Mouse (Mus musculus) MEL (cell line): ENCODE measurements around the gene Pde7b. TPM values are rescaled to one million over a fixed set of nuclear protein-coding genes. Genes with fewer than 3 reads are reported as not detected.

Source experiments
- DNase-seq: peaks from one replicate; pipeline ENCODE4 v3.0.0; 2011; ENCODE audit warnings: low read depth, low spot score
- H3K27ac ChIP-seq: 2 replicates; pipeline ENCODE4 v1.5.1; 2012; ENCODE audit warnings: low read depth, mild to moderate bottlenecking, control low read depth, low read length, moderate library complexity; ENCODE audit not compliant: control insufficient read depth
- H3K27me3 ChIP-seq, 2 experiments: fragments of 150-350 bp in 1 of 2; sonication (generic) in 1 of 2; 2 replicates each; pipeline ENCODE4 v1.6.1; 2012; ENCODE audit warnings: low read length in 2 of 2, mild to moderate bottlenecking in 2 of 2, improper control_type of control experiment in 1 of 2, moderate library complexity in 1 of 2; ENCODE audit not compliant: insufficient read depth in 2 of 2, control insufficient read depth in 1 of 2
- H3K36me3 ChIP-seq, 2 experiments: 2 replicates each; pipeline ENCODE4 v1.6.1; 2012 to 2014; ENCODE audit warnings: low read length in 2 of 2, improper control_type of control experiment in 1 of 2, inconsistent platforms in 1 of 2, mild to moderate bottlenecking in 1 of 2; ENCODE audit not compliant: insufficient read depth in 2 of 2, control insufficient read depth in 1 of 2
- H3K4me1 ChIP-seq, 2 experiments: fragments of 150-350 bp in 1 of 2; sonication (generic) in 1 of 2; 2 replicates each; pipeline ENCODE4 v1.6.1; 2012; ENCODE audit warnings: low read length in 2 of 2, improper control_type of control experiment in 1 of 2, mild to moderate bottlenecking in 1 of 2; ENCODE audit not compliant: insufficient read depth in 2 of 2, control insufficient read depth in 1 of 2
- H3K4me3 ChIP-seq, 2 experiments: fragments of 150-350 bp in 1 of 2; sonication (generic) in 1 of 2; 2 replicates each; pipeline ENCODE4 v1.5.1; 2012; ENCODE audit warnings: low read depth in 2 of 2, low read length in 2 of 2, mild to moderate bottlenecking in 2 of 2, moderate library complexity in 2 of 2, control low read depth in 1 of 2, improper control_type of control experiment in 1 of 2; ENCODE audit not compliant: control insufficient read depth in 1 of 2, insufficient read depth in 1 of 2
- H3K79me2 ChIP-seq: 2 replicates; pipeline ENCODE4 v1.6.1; 2012; ENCODE audit warnings: mild to moderate bottlenecking, low read length, moderate library complexity; ENCODE audit not compliant: control insufficient read depth, poor library complexity, insufficient read depth
- H3K9ac ChIP-seq: 2 replicates; pipeline ENCODE4 v1.6.1; 2012; ENCODE audit warnings: low read depth, mild to moderate bottlenecking, control low read depth, low read length, moderate library complexity; ENCODE audit not compliant: control insufficient read depth, poor library complexity, severe bottlenecking
- H3K9me3 ChIP-seq: fragments of 150-350 bp; sonication (generic); replicated peaks from 2 replicates; pipeline ENCODE4 v1.6.1; 2012; ENCODE audit warnings: mild to moderate bottlenecking, low read length, improper control_type of control experiment, moderate library complexity; ENCODE audit not compliant: insufficient read depth
- EP300 ChIP-seq, 2 experiments: IDR thresholded peaks; 2 replicates each; pipeline ENCODE4 v1.6.1; 2011; ENCODE audit warnings: improper control_type of control experiment in 2 of 2, low read length in 2 of 2, low read depth in 1 of 2, mild to moderate bottlenecking in 1 of 2
- KAT2A ChIP-seq: conservative IDR thresholded peaks from 2 replicates; pipeline ENCODE4 v1.6.1; 2012; ENCODE audit warnings: low read depth, low read length, improper control_type of control experiment, inconsistent platforms
- MEF2A ChIP-seq: IDR thresholded peaks from 2 replicates; pipeline ENCODE4 v1.6.1; 2014; ENCODE audit warnings: low read depth, mild to moderate bottlenecking, inconsistent platforms, low read length, improper control_type of control experiment; ENCODE audit not compliant: poor library complexity, insufficient replicate concordance, severe bottlenecking; ENCODE audit errors: extremely low read depth
- MXI1 ChIP-seq: IDR thresholded peaks from 2 replicates; pipeline ENCODE4 v1.6.1; 2011; ENCODE audit warnings: mild to moderate bottlenecking, low read depth, low read length, improper control_type of control experiment
- MYB ChIP-seq: IDR thresholded peaks from 2 replicates; pipeline ENCODE4 v1.6.1; 2011; ENCODE audit warnings: mild to moderate bottlenecking, low read depth, low read length, improper control_type of control experiment
- NELFE ChIP-seq: IDR thresholded peaks from 2 replicates; pipeline ENCODE4 v1.6.1; 2011; ENCODE audit warnings: low read depth, low read length, improper control_type of control experiment
- NRF1 ChIP-seq: IDR thresholded peaks from 2 replicates; pipeline ENCODE4 v1.6.1; 2014; ENCODE audit warnings: low read depth, mild to moderate bottlenecking, inconsistent platforms, low read length, improper control_type of control experiment, moderate library complexity; ENCODE audit not compliant: poor library complexity, insufficient read depth, severe bottlenecking
- POLR2A ChIP-seq, 2 experiments: IDR thresholded peaks; 2 replicates each; pipeline ENCODE4 v1.6.1; 2011 to 2012; ENCODE audit warnings: low read length in 2 of 2, mild to moderate bottlenecking in 2 of 2, control low read depth in 1 of 2, improper control_type of control experiment in 1 of 2, low read depth in 1 of 2, moderate library complexity in 1 of 2; ENCODE audit not compliant: control insufficient read depth in 1 of 2, insufficient read depth in 1 of 2, poor library complexity in 1 of 2
- POLR2AphosphoS2 ChIP-seq: IDR thresholded peaks from 2 replicates; pipeline ENCODE4 v1.6.1; 2011; ENCODE audit warnings: low read length, improper control_type of control experiment
- POLR2AphosphoS5 ChIP-seq: IDR thresholded peaks from 2 replicates; pipeline ENCODE4 v1.6.1; 2012; ENCODE audit warnings: low read depth, borderline replicate concordance, mild to moderate bottlenecking, inconsistent platforms, low read length, moderate library complexity, mixed read lengths
- RAD21 ChIP-seq: IDR thresholded peaks from 2 replicates; pipeline ENCODE4 v1.6.1; 2011; ENCODE audit warnings: mild to moderate bottlenecking, low read depth, low read length, improper control_type of control experiment
- RCOR1 ChIP-seq: IDR thresholded peaks from 2 replicates; pipeline ENCODE4 v1.6.1; 2012; ENCODE audit warnings: low read depth, mild to moderate bottlenecking, inconsistent platforms, low read length, improper control_type of control experiment
- SIN3A ChIP-seq: IDR thresholded peaks from 2 replicates; pipeline ENCODE4 v1.6.1; 2012; ENCODE audit warnings: low read length, improper control_type of control experiment, inconsistent platforms
- SMC3 ChIP-seq: IDR thresholded peaks from 2 replicates; pipeline ENCODE4 v1.6.1; 2011; ENCODE audit warnings: low read depth, low read length, improper control_type of control experiment
- TBP ChIP-seq: IDR thresholded peaks from 2 replicates; pipeline ENCODE4 v1.8.0; 2011; ENCODE audit warnings: low read depth, low read length, improper control_type of control experiment
- UBTF ChIP-seq: IDR thresholded peaks from 2 replicates; pipeline ENCODE4 v1.6.1; 2012; ENCODE audit warnings: low read depth, mild to moderate bottlenecking, inconsistent platforms, low read length, improper control_type of control experiment, moderate library complexity, borderline replicate concordance; ENCODE audit not compliant: insufficient read depth
- USF2 ChIP-seq, 2 experiments: IDR thresholded peaks; 2 replicates each; pipeline ENCODE4 v1.6.1; 2011 to 2012; ENCODE audit warnings: improper control_type of control experiment in 2 of 2, low read length in 2 of 2, borderline replicate concordance in 1 of 2, inconsistent platforms in 1 of 2, low read depth in 1 of 2, mild to moderate bottlenecking in 1 of 2; ENCODE audit not compliant: insufficient read depth in 1 of 2
- ZC3H11A ChIP-seq: IDR thresholded peaks from 2 replicates; pipeline ENCODE4 v1.6.1; 2012; ENCODE audit warnings: low read depth, mild to moderate bottlenecking, inconsistent platforms, low read length, improper control_type of control experiment
- ZMIZ1 ChIP-seq: IDR thresholded peaks from 2 replicates; pipeline ENCODE4 v1.6.1; 2012; ENCODE audit warnings: low read depth, mild to moderate bottlenecking, inconsistent platforms, low read length, improper control_type of control experiment, moderate library complexity
- polyA plus RNA-seq, 2 experiments: library from polyadenylated mRNA; stranded (reverse) in 1 of 2; unstranded in 1 of 2; fragments of >175 nt in 1 of 2; fragments of >200 nt in 1 of 2; gene quantifications; 2 replicates each; pipeline versions ENCODE4 v1.2.1 to v1.2.4; 2012; ENCODE audit warnings: low replicate concordance in 2 of 2, low read depth in 1 of 2; ENCODE audit not compliant: insufficient read length in 2 of 2, insufficient read depth in 1 of 2, missing spikeins in 1 of 2
- total RNA-seq: library from RNA; depleted of rRNA; stranded (reverse); fragments of 300-350 nt; gene quantifications from 2 replicates; pipeline ENCODE4 v1.2.3, GENCODE M21; 2012

The Pde7b gene
- total and polyA plus RNA-seq, 3 experiments: 0.04 TPM; not detected in 2

DNA sequence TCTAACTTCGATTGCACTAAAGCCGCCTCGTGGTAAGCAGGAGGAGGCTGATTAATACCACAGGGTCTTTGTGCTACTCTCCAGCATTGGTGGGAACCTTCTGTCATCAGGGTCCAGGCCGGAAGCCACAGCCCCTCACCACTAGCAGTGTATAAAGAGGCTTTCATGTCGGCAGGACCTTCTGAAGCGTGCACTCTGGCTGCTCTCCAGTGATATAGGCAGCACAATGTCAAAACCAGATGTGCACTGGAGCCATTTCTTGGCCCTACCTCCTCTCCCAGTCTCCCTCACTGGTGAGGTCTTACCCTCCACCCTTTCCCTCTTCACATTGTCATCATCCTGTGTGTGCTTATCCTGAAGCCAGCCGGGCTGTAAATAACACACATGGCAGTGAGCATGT, 24.2 kb downstream of the Pde7b start:
- no peaks in the 10 kb centered on the region for H3K79me2 ChIP-seq
- no peaks in the 10 kb centered on the region for H3K4me1 ChIP-seq
- no peak for TF ChIP-seq NRF1
- TF ChIP-seq POLR2AphosphoS5: no peak
- H3K36me3 ChIP-seq: no peaks in the 10 kb centered on the region
- H3K9ac ChIP-seq: no peak overlapping the region
- H3K27ac ChIP-seq: no peak overlapping the region
- H3K9me3 ChIP-seq: no peaks in the 10 kb centered on the region
- no peak overlapping the region for H3K4me3 ChIP-seq
- peaks cover 1 to 4% of the 10 kb centered on the region in 2 experiments; a peak in 1 of 4 replicates for H3K27me3 ChIP-seq
- DNase-seq: no peak

DNA sequence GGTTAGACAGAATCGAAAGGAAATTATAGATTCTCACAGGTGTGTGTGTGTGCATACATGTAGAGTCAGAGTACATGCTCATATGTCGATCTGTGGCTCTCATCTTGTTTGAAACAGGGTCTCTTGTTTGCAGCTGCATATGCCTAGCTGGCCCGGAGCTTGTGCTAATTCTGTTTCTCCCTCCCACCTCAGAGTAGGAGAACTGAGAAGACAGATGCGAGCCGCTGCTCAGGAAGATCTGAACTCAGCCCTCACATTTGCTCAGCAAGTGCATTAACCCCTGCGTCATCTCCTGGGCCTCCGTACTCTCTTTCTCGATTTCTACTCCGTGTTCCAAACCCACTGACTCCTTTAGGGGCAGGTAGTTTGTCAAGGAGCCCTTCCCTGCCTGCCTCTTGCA, 25.0 kb downstream of the Pde7b start:
- no peaks in the 10 kb centered on the region for H3K9me3 ChIP-seq
- no peak overlapping the region for H3K4me3 ChIP-seq
- peaks cover 1 to 4% of the 10 kb centered on the region in 2 experiments; a peak in 1 of 4 replicates for H3K27me3 ChIP-seq
- no peak for DNase-seq
- no peaks in the 10 kb centered on the region for H3K4me1 ChIP-seq
- no peak overlapping the region for H3K27ac ChIP-seq
- no peaks in the 10 kb centered on the region for H3K36me3 ChIP-seq
- no peak overlapping the region for H3K9ac ChIP-seq
- TF ChIP-seq ZMIZ1 (no peak), UBTF (no peak), EP300 (IDR thresholded peaks at IDR 0.05; ENCODE audit: low read depth in 1 of 2, low read length in 2 of 2) (no peak), KAT2A (no peak), POLR2AphosphoS2 (no peak), MXI1 (no peak), SIN3A (no peak), TBP (no peak), NRF1 (no peak), MYB (no peak), ZC3H11A (no peak)
- H3K79me2 ChIP-seq: no peaks in the 10 kb centered on the region

DNA sequence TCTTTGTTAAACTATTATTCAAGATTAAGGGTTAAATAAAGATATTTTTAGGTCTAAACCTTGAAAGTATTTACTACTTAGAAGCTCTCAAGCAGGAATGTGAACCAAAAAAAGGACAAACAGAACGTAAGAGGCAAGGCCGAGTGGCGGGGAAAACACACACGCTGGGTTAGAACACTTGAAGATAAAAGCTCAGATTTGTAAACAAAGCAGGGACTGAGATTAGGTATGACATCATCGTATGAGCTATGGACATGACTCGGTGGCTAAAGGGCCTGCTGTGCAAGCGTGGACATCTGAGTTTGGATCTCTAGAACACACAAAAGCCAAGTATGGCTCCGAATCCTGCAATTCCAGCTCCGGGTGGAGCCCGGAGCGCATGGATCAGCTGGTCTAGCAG, 29.2 kb downstream of the Pde7b start:
- H3K79me2 ChIP-seq: no peaks in the 10 kb centered on the region
- no peak overlapping the region for H3K9ac ChIP-seq
- DNase-seq: no peak
- TF ChIP-seq USF2 (IDR thresholded peaks at IDR 0.05; ENCODE audit: borderline replicate concordance in 1 of 2, insufficient read depth in 1 of 2, low read depth in 1 of 2, low read length in 2 of 2): no peak
- TF ChIP-seq POLR2A (IDR thresholded peaks at IDR 0.05; ENCODE audit: control insufficient read depth in 1 of 2, insufficient read depth in 1 of 2, low read depth in 1 of 2, low read length in 2 of 2, poor library complexity in 1 of 2): no peak
- TF ChIP-seq RAD21: no peak
- no peak for TF ChIP-seq TBP
- no peak for TF ChIP-seq SMC3
- TF ChIP-seq MEF2A: no peak
- TF ChIP-seq RCOR1: no peak
- no peak for TF ChIP-seq ZC3H11A
- TF ChIP-seq NELFE: no peak
- no peaks in the 10 kb centered on the region for H3K36me3 ChIP-seq
- H3K4me3 ChIP-seq: no peak overlapping the region
- no peak overlapping the region for H3K27ac ChIP-seq
- H3K27me3 ChIP-seq: peaks cover 3 to 8% of the 10 kb centered on the region in 2 experiments; a peak in 2 of 4 replicates
- H3K9me3 ChIP-seq: no peaks in the 10 kb centered on the region
- H3K4me1 ChIP-seq: no peaks in the 10 kb centered on the region
